Mouse (Mus musculus) ES-Bruce4 (cell line): ENCODE results near the gene Sgca. TPM values are rescaled to one million over a fixed set of nuclear protein-coding genes. Genes with fewer than 3 reads are reported as not detected.
A peak's percentile ranks its signal among the peaks of the same experiment; 100 is the strongest.

ENCODE experiments used
- H3K27ac ChIP-seq: 2 replicates; pipeline ENCODE4 v1.5.1; 2012; ENCODE audit warnings: low read length, inconsistent platforms; ENCODE audit not compliant: insufficient read depth
- H3K27me3 ChIP-seq: 2 replicates; pipeline ENCODE4 v1.6.1; 2012; ENCODE audit warnings: mild to moderate bottlenecking, low read length, inconsistent platforms; ENCODE audit not compliant: control insufficient read depth, poor library complexity, insufficient read depth, severe bottlenecking
- H3K36me3 ChIP-seq: 2 replicates; pipeline ENCODE4 v1.6.1; 2012; ENCODE audit warnings: inconsistent platforms, mild to moderate bottlenecking, low read length, moderate library complexity; ENCODE audit not compliant: control insufficient read depth, poor library complexity, insufficient read depth, severe bottlenecking
- H3K4me1 ChIP-seq: one replicate; pipeline ENCODE4 v1.8.1; 2011; ENCODE audit warnings: low read length; ENCODE audit not compliant: control insufficient read depth, insufficient read depth
- H3K4me3 ChIP-seq: 2 replicates; pipeline ENCODE4 v1.5.1; 2011; ENCODE audit warnings: low read depth, mild to moderate bottlenecking, low read length
- H3K9ac ChIP-seq: 2 replicates; pipeline ENCODE4 v1.6.1; 2012; ENCODE audit warnings: low read depth, mild to moderate bottlenecking, inconsistent platforms; ENCODE audit not compliant: poor library complexity, severe bottlenecking
- H3K9me3 ChIP-seq: replicated peaks from 2 replicates; pipeline ENCODE4 v1.6.1; 2012; ENCODE audit warnings: mild to moderate bottlenecking, low read length, inconsistent platforms; ENCODE audit not compliant: control insufficient read depth, poor library complexity, insufficient read depth, severe bottlenecking
- CTCF ChIP-seq: IDR thresholded peaks from one replicate; pipeline ENCODE4 v1.8.1; 2011; ENCODE audit warnings: low read depth, low read length
- EP300 ChIP-seq: IDR thresholded peaks from 2 replicates; pipeline ENCODE4 v1.6.1; 2011; ENCODE audit warnings: low read depth, low read length; ENCODE audit not compliant: insufficient read depth
- POLR2A ChIP-seq: IDR thresholded peaks from one replicate; pipeline ENCODE4 v1.8.1; 2011; ENCODE audit warnings: low read length; ENCODE audit not compliant: insufficient read depth
- polyA plus RNA-seq: library from polyadenylated mRNA; stranded (reverse); fragments of >200 nt; gene quantifications from 2 replicates; pipeline ENCODE4 v1.2.4, GENCODE M21; 2011; ENCODE audit warnings: low read depth; ENCODE audit not compliant: missing spikeins, insufficient read depth, insufficient read length

Sgca gene
- polyA plus RNA-seq, 1 experiment = not detected

DNA sequence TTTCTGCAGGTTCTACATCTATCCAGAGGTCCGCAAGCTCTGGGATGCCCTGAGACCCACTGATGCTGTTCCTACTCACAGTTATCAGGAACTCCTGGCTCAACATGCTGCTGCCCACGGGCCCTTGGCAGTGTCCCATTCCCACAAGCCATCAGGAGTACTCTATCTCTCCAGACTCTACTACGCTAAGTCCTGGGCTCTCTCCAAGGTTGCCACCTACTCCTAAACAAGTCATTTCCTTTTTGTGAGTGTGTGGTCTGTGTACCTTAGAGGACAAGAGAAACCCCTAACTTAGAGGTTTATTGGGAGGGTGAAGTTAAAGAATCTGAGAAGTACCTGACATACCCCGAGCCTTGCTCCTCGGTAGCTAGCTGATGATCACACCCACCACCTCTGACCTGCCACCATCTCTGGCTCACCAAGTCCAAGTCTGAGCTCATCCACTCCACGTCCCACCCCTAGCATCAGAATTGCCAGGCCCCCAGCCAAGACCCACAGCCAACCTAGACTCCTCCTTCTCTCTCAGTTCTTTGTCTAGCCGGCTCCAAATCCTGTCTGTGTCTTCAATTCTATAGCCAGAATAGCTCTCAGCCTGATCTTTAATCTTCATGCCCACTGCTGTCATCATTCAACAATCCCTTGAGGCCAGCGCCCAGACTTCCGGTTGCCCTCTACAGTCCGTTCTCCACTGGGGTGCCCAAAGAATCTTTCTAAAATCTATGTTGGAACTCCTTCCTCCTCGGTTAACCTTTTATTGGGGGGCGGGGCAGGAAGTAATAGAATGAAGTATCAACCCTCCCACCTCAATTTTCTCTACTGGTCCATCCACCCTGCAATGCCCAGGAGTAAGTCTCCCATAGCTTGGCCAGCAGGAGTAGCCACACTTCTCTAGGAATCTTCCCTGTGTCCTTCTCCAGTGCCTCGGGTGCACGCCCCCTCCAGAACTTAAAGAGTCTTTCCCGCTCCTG lies 32.8 kb upstream of the Sgca start:
- H3K27ac ChIP-seq = no peak overlapping the region
- TF ChIP-seq EP300 (no peak), CTCF (no peak), POLR2A (no peak)
- no peaks in the 10 kb centered on the region for H3K9me3 ChIP-seq
- H3K27me3 ChIP-seq = peaks cover 5% of the 10 kb centered on the region
- H3K9ac ChIP-seq = peak overlapping the region; percentile 70
- no peaks in the 10 kb centered on the region for H3K4me1 ChIP-seq
- H3K4me3 ChIP-seq = peak overlapping the region; percentile 57
- no peaks in the 10 kb centered on the region for H3K36me3 ChIP-seq

DNA sequence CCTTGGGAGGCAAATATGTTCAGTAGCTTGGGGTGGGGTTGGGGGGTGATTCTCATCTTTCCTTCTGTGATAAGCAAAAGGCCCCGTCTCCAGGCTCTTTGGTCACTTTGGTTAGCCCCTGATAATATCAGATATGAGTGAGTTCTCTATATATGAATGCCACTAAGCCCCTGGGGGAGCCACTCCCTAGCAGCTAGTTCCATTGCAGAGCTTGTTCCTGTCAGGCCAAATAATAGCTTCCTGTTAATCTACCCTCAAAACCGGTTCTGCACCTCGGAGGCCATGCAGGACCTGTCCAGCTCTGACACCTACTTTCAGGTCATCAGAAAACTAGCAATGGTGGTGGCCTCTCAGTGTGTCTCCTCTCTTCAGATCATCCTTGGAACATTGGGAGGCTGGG lies 31.3 kb upstream of the Sgca start:
- no peaks in the 10 kb centered on the region for H3K4me1 ChIP-seq
- no peak overlapping the region for H3K4me3 ChIP-seq
- H3K36me3 ChIP-seq = no peaks in the 10 kb centered on the region
- TF ChIP-seq EP300 (no peak), POLR2A (no peak), CTCF (no peak)
- no peak overlapping the region for H3K9ac ChIP-seq
- H3K9me3 ChIP-seq = no peaks in the 10 kb centered on the region
- peaks cover 5% of the 10 kb centered on the region for H3K27me3 ChIP-seq
- no peak overlapping the region for H3K27ac ChIP-seq

DNA sequence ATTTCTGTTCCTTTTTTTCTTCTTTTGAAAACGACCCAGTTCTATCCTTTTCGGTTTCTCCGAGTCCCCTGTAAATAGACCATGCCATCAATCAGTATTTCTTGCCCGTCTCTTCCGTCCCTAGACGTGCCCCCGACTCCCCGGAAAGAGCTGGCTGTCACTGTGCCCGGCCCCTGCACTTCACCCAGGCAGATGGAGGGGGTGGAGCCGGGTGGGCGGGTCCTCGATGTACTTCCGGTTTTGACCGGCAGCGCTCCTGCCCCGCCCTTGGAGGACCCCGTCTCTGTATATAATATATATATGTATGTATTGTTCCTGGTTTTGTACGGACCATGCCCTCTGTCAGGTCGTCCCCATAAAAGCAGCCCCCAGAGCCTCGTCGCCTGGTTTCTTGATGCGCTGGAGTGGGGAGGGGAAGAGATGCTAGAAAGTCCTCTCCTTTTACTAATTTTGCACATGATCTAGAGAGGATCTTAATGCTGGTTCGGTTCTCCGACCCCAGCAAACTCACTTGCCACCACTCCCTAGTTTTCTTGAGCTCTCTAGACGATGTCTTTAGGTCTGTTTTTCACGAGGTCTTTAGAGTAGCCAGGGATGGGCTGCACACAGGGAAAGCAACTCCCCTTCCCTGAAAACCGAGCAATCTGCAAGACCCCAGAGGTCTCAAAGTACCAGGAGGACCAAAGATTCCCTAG lies 30.5 kb upstream of the Sgca start:
- TF ChIP-seq EP300 (no peak), POLR2A (no peak), CTCF (no peak)

DNA sequence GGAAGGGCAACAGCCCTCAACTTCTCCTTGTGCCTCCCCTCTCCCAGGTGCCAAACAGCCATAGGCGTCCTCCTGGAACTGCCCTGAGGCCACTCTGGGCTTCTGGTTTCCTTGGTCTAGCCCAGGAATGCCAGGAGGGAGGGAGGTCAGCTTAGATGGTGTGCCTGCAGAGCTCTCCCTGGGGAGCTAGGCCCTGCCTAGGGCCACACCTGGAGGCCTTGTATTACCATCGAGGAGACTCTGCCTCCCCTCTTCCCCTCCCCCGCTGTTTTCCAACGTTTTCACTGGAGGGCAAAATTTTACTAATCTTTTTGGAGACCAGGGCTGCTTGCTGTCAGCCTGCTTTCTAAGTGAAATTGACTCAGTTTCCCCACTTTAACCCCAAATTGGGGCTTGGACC lies 29.9 kb upstream of the Sgca start:
- no peaks in the 10 kb centered on the region for H3K36me3 ChIP-seq
- H3K4me1 ChIP-seq = no peaks in the 10 kb centered on the region
- H3K9ac ChIP-seq = no peak overlapping the region
- H3K9me3 ChIP-seq = no peaks in the 10 kb centered on the region
- H3K27me3 ChIP-seq = peaks cover 5% of the 10 kb centered on the region
- TF ChIP-seq EP300 (no peak), POLR2A (no peak), CTCF (no peak)
- H3K27ac ChIP-seq = no peak overlapping the region
- H3K4me3 ChIP-seq = no peak overlapping the region

More for the DNA sequence above, 30.5 kb upstream of the Sgca start:
- Histone ChIP-seq H3K27me3 (peaks cover 5% of the 10 kb centered on the region), H3K27ac (no peak overlapping the region), H3K4me1 (no peaks in the 10 kb centered on the region), H3K36me3 (no peaks in the 10 kb centered on the region), H3K9me3 (no peaks in the 10 kb centered on the region), H3K4me3 (peak overlapping the region; percentile 59), H3K9ac (peak overlapping the region; percentile 60)

DNA sequence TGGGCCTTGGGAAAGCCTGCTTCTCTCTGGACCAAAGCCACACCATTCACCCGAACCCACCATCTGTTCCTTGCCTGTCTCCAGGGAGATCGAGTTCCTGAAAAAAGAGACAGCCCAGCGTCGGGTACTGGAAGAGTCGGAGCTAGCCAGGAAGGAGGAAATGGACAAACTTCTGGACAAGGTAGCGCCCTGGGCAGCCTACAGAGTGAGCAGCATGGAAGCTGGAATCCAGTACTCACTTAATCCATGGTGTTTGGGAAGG lies 28.7 kb upstream of the Sgca start:
- no peak overlapping the region for H3K9ac ChIP-seq
- TF ChIP-seq POLR2A = no peak
- TF ChIP-seq EP300 = no peak
- no peak for TF ChIP-seq CTCF
- no peaks in the 10 kb centered on the region for H3K27me3 ChIP-seq
- H3K4me1 ChIP-seq = no peaks in the 10 kb centered on the region
- no peak overlapping the region for H3K4me3 ChIP-seq
- H3K36me3 ChIP-seq = no peaks in the 10 kb centered on the region
- no peak overlapping the region for H3K27ac ChIP-seq
- no peaks in the 10 kb centered on the region for H3K9me3 ChIP-seq

DNA sequence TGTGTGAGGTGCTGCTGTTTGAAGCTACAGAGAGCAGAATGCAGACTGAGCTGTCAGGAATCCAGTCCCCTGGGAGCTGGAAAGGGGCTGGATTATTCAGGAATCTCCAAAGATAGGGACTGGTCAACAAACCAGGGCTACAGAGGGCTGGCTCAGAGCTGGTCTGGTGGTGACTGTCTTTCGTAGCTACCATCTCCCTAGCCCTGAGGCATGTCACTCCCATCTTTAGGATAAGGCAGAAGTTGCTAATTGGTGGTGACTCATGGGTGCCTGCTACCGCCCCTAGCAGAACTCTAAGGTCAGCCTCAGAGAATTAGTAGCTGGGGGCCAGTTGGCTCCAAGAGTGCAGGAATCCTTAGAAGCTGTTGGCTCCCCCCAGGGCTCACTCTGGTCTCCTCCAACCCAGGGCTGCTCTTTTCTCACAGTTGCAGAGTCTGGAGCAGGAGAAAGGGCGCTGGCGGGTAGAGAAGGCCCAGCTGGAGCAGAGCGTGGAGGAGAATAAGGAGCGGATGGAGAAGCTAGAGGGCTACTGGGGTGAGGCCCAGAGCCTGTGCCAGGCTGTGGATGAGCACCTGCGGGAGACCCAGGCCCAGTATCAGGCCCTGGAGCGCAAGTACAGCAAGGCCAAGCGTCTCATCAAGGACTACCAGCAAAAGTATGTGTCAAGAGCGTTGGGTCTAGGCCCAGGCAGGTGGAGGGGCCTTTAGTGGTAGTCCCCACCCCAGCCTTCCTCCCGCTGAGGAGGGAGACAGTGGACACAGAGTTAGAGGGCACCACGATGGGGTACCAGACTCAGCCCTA lies 28.2 kb upstream of the Sgca start:
- Histone ChIP-seq H3K27me3 (no peaks in the 10 kb centered on the region), H3K4me3 (no peak overlapping the region), H3K9me3 (no peaks in the 10 kb centered on the region), H3K9ac (no peak overlapping the region), H3K36me3 (no peaks in the 10 kb centered on the region), H3K4me1 (no peaks in the 10 kb centered on the region), H3K27ac (no peak overlapping the region)
- TF ChIP-seq EP300 (no peak), POLR2A (no peak), CTCF (no peak)
